In genomic region chr11:120695641-120696040, GRCm38 (mm10) we compare ENCODE assay signal across 7 mouse cellular contexts. TPM values are rescaled to one million over a fixed set of nuclear protein-coding genes. Genes with fewer than 3 reads are reported as not detected.
DNase-seq lines count a peak whose midpoint lies in the region; ATAC-seq and TF ChIP-seq lines count a peak whose summit lies in the region.

No protein-coding gene starts in this region.

- ATAC-seq in lung, embryonic 14.5 days (ENCODE audit: insufficient read depth) = peak; percentile 59
- ATAC-seq in hindbrain, embryonic 11.5 days (ENCODE audit: low FRiP score) = peak; percentile 51
- peak; percentile 21; the same call in 1 of the 2 replicates for ATAC-seq in stomach, embryonic 16.5 days (ENCODE audit: insufficient read depth, low FRiP score)

- no peaks in the 10 kb centered on the region for H3K9me3 ChIP-seq in lung, embryonic 14.5 days (ENCODE audit: low read depth, low read length)
- H3K9me3 ChIP-seq in hindbrain, embryonic 11.5 days (ENCODE audit: control insufficient read depth, low read length) = no peaks in the 10 kb centered on the region
- no peaks in the 10 kb centered on the region for H3K9me3 ChIP-seq in stomach, embryonic 16.5 days (replicated peaks; ENCODE audit: control insufficient read depth, low read length)

- DNase-seq in lung, embryonic 14.5 days = peak; percentile 41
- no peak for DNase-seq in lung, postnatal 14 days
- DNase-seq in hindbrain, embryonic 11.5 days (ENCODE audit: low spot score) = peak; percentile 27
- peak; percentile 59 to 79 for DNase-seq in kidney, postnatal 4 days
- no peak for DNase-seq in c-Kit-positive CD71-positive TER-119-positive erythroid progenitor cells, embryonic 14.5 days (ENCODE audit: low spot score)
- no peak for DNase-seq in retina, postnatal 1 day

- H3K9ac ChIP-seq in lung, embryonic 14.5 days = no peak overlapping the region
- H3K9ac ChIP-seq in hindbrain, embryonic 11.5 days (ENCODE audit: low read depth, low read length) = no peak overlapping the region
- no peak overlapping the region for H3K9ac ChIP-seq in stomach, embryonic 16.5 days (ENCODE audit: low read length)

- H3K36me3 ChIP-seq in lung, embryonic 14.5 days (ENCODE audit: insufficient read depth) = peaks cover 46% of the 10 kb centered on the region
- H3K36me3 ChIP-seq in hindbrain, embryonic 11.5 days (ENCODE audit: control insufficient read depth, insufficient read depth, low read length) = peaks cover 5% of the 10 kb centered on the region; the same call in 1 of the 2 replicates
- H3K36me3 ChIP-seq in stomach, embryonic 16.5 days (ENCODE audit: control insufficient read depth, insufficient read depth, low read length) = no peaks in the 10 kb centered on the region

- peak overlapping the region; percentile 33 for H3K27ac ChIP-seq in lung, embryonic 14.5 days (ENCODE audit: low read depth)
- H3K27ac ChIP-seq in hindbrain, embryonic 11.5 days (ENCODE audit: low read depth, low read length) = peak overlapping the region; percentile 43; the same call in 1 of the 2 replicates
- peak overlapping the region; percentile 43; the same call in 1 of the 2 replicates for H3K27ac ChIP-seq in stomach, embryonic 16.5 days (ENCODE audit: low read length)

- H3K4me2 ChIP-seq in lung, embryonic 14.5 days = peak overlapping the region; percentile 2; the same call in 1 of the 2 replicates
- no peak overlapping the region for H3K4me2 ChIP-seq in hindbrain, embryonic 11.5 days (replicated peaks; ENCODE audit: low read depth, low read length)
- H3K4me2 ChIP-seq in stomach, embryonic 16.5 days (ENCODE audit: low read depth, low read length) = no peak overlapping the region

- no peaks in the 10 kb centered on the region; the same call in 1 of the 2 replicates for H3K4me1 ChIP-seq in lung, embryonic 14.5 days (ENCODE audit: insufficient read depth)
- peaks cover 5% of the 10 kb centered on the region; the same call in 1 of the 2 replicates for H3K4me1 ChIP-seq in hindbrain, embryonic 11.5 days (replicated peaks; ENCODE audit: control insufficient read depth, insufficient read depth, low read length)
- H3K4me1 ChIP-seq in stomach, embryonic 16.5 days (ENCODE audit: control insufficient read depth, insufficient read depth, low read length) = peaks cover 10% of the 10 kb centered on the region

- WGBS in lung, embryonic 14.5 days = 27% methylated on average over 12 of the region's 12 CpGs
- 39% methylated on average over 12 of the region's 12 CpGs for WGBS in hindbrain, embryonic 11.5 days
- 34% methylated on average over 12 of the region's 12 CpGs for WGBS in stomach, embryonic 16.5 days

- no peak for TF ChIP-seq CTCF in lung, embryonic 14.5 days (IDR thresholded peaks at IDR 0.05; ENCODE audit: low read depth)

- no peak overlapping the region for H3K4me3 ChIP-seq in lung, embryonic 14.5 days (ENCODE audit: low read depth, low read length)
- no peak overlapping the region for H3K4me3 ChIP-seq in hindbrain, embryonic 11.5 days (ENCODE audit: low read depth, low read length)
- H3K4me3 ChIP-seq in stomach, embryonic 16.5 days (replicated peaks; ENCODE audit: low read length) = no peak overlapping the region

- no peaks in the 10 kb centered on the region for H3K27me3 ChIP-seq in lung, embryonic 14.5 days (ENCODE audit: insufficient read depth, low read length)
- no peaks in the 10 kb centered on the region for H3K27me3 ChIP-seq in hindbrain, embryonic 11.5 days (ENCODE audit: control insufficient read depth, insufficient read depth, low read length)
- no peaks in the 10 kb centered on the region for H3K27me3 ChIP-seq in stomach, embryonic 16.5 days (ENCODE audit: control insufficient read depth, insufficient read depth, low read length)

RNA-seq across cellular contexts. Expression of gene Cenpx, which starts 17.9 kb away (rescaled TPM):
- 168 and 173 TPM in 2 replicates for polyA plus RNA-seq in lung, embryonic 14.5 days (2014; fragmentation: Nextera tagmentation; extraction: Ambion mirVana)
- polyA plus RNA-seq in hindbrain, embryonic 11.5 days (2014; fragmentation: Nextera tagmentation; extraction: Ambion mirVana) = 115 and 121 TPM in 2 replicates
- polyA plus RNA-seq in stomach, embryonic 16.5 days (2015; fragmentation: Nextera tagmentation; extraction: Ambion mirVana) = 138 and 153 TPM in 2 replicates

RNA-seq across cellular contexts. Expression of gene Lrrc45, which starts 18.1 kb away (rescaled TPM):
- 44.1 and 46.1 TPM in 2 replicates for polyA plus RNA-seq in lung, embryonic 14.5 days (2014; fragmentation: Nextera tagmentation; extraction: Ambion mirVana)
- 30.7 and 34.4 TPM in 2 replicates for polyA plus RNA-seq in hindbrain, embryonic 11.5 days (2014; fragmentation: Nextera tagmentation; extraction: Ambion mirVana)
- polyA plus RNA-seq in stomach, embryonic 16.5 days (2015; fragmentation: Nextera tagmentation; extraction: Ambion mirVana) = 59.1 and 62.9 TPM in 2 replicates

RNA-seq across cellular contexts. Expression of gene Aspscr1, which starts 22.9 kb away (rescaled TPM):
- polyA plus RNA-seq in lung, embryonic 14.5 days (2014; fragmentation: Nextera tagmentation; extraction: Ambion mirVana) = 124 and 130 TPM in 2 replicates
- polyA plus RNA-seq in hindbrain, embryonic 11.5 days (2014; fragmentation: Nextera tagmentation; extraction: Ambion mirVana) = 117 and 122 TPM in 2 replicates
- 102 and 104 TPM in 2 replicates for polyA plus RNA-seq in stomach, embryonic 16.5 days (2015; fragmentation: Nextera tagmentation; extraction: Ambion mirVana)

RNA-seq across cellular contexts. Expression of gene Rac3, which starts 25.6 kb away (rescaled TPM):
- polyA plus RNA-seq in lung, embryonic 14.5 days (2014; fragmentation: Nextera tagmentation; extraction: Ambion mirVana) = 10.3 and 10.7 TPM in 2 replicates
- 17.6 and 18.2 TPM in 2 replicates for polyA plus RNA-seq in hindbrain, embryonic 11.5 days (2014; fragmentation: Nextera tagmentation; extraction: Ambion mirVana)
- polyA plus RNA-seq in stomach, embryonic 16.5 days (2015; fragmentation: Nextera tagmentation; extraction: Ambion mirVana) = 34.6 and 35.3 TPM in 2 replicates

RNA-seq across cellular contexts. Expression of gene Dcxr, which starts 31.4 kb away (rescaled TPM):
- polyA plus RNA-seq in lung, embryonic 14.5 days (2014; fragmentation: Nextera tagmentation; extraction: Ambion mirVana) = 27.2 and 29.7 TPM in 2 replicates
- polyA plus RNA-seq in hindbrain, embryonic 11.5 days (2014; fragmentation: Nextera tagmentation; extraction: Ambion mirVana) = 14.3 and 15.2 TPM in 2 replicates
- polyA plus RNA-seq in stomach, embryonic 16.5 days (2015; fragmentation: Nextera tagmentation; extraction: Ambion mirVana) = 43.0 and 46.0 TPM in 2 replicates

Comparison
In these comparisons a context has a peak if more than half of its experiments do, and no peak if none do; other contexts are left out.
1. DNase-seq: peak in lung, embryonic 14.5 days (single experiment), hindbrain, embryonic 11.5 days (single experiment) and kidney, postnatal 4 days (2 of 2); none in lung, postnatal 14 days (single experiment), c-Kit-positive CD71-positive TER-119-positive erythroid progenitor cells, embryonic 14.5 days (single experiment) and retina, postnatal 1 day (single experiment).
2. Peak in every context shown above with its lines, with median percentiles within 50 percentile points of each other: ATAC-seq and H3K27ac ChIP-seq.